Mouse (Mus musculus) layer of hippocampus, adult 18-20 months (tissue): ENCODE data around the gene Foxn3. TPM values are rescaled to one million over a fixed set of nuclear protein-coding genes. Genes with fewer than 3 reads are reported as not detected.
A peak's percentile ranks its signal among the peaks of the same experiment; 100 is the strongest.

Experiments
- DNase-seq, 2 experiments: peaks; one replicate each; pipeline ENCODE4 v3.0.0; 2022; ENCODE audit warnings: low spot score in 2 of 2
- total RNA-seq, 2 experiments: library from RNA; stranded (reverse); gene quantifications; 2 replicates each; pipeline ENCODE4 v1.2.3; 2021

Foxn3 gene
- total RNA-seq, 2 experiments from 2014 or later, result 51.4 to 54.4 TPM

- DNase-seq, result peak in 1 of 2 experiments; percentile 45
Measured at GRCm38 (mm10) chr12:99360958-99361751, 202.2 kb downstream of the Foxn3 start.

GRCm38 (mm10) chr12:99358698-99359097 is 204.7 kb downstream of the Foxn3 start:
- DNase-seq, result no peak

GRCm38 (mm10) chr12:99356660-99357059 is 206.7 kb downstream of the Foxn3 start:
- DNase-seq, result no peak

- DNase-seq, result no peak
Measured at GRCm38 (mm10) chr12:99353692-99354091, 209.7 kb downstream of the Foxn3 start.

- no peak for DNase-seq
Measured at GRCm38 (mm10) chr12:99352583-99352982, 210.8 kb downstream of the Foxn3 start.

- DNase-seq, result no peak
Measured at GRCm38 (mm10) chr12:99352136-99352535, 211.2 kb downstream of the Foxn3 start.

GRCm38 (mm10) chr12:99351731-99352130 is 211.7 kb downstream of the Foxn3 start:
- no peak for DNase-seq

GRCm38 (mm10) chr12:99349650-99349997 is 213.8 kb downstream of the Foxn3 start:
- DNase-seq, result no peak

GRCm38 (mm10) chr12:99348940-99349649 is 214.3 kb downstream of the Foxn3 start:
- DNase-seq, result no peak

GRCm38 (mm10) chr12:99347512-99347911 is 215.9 kb downstream of the Foxn3 start:
- DNase-seq, result no peak

GRCm38 (mm10) chr12:99346982-99347381 is 216.4 kb downstream of the Foxn3 start:
- DNase-seq, result no peak

GRCm38 (mm10) chr12:99345323-99345722 is 218.1 kb downstream of the Foxn3 start:
- no peak for DNase-seq

- no peak for DNase-seq
Measured at GRCm38 (mm10) chr12:99343378-99343777, 220.0 kb downstream of the Foxn3 start.

- DNase-seq, result no peak
Measured at GRCm38 (mm10) chr12:99342160-99342559, 221.2 kb downstream of the Foxn3 start.

GRCm38 (mm10) chr12:99341751-99342150 is 221.6 kb downstream of the Foxn3 start:
- DNase-seq, result no peak

- DNase-seq, result no peak
Measured at GRCm38 (mm10) chr12:99340418-99341182, 222.8 kb downstream of the Foxn3 start.

GRCm38 (mm10) chr12:99339640-99340325 is 223.6 kb downstream of the Foxn3 start:
- DNase-seq, result peak; percentile 82 to 92

- no peak for DNase-seq
Measured at GRCm38 (mm10) chr12:99338754-99339153, 224.6 kb downstream of the Foxn3 start.

- no peak for DNase-seq
Measured at GRCm38 (mm10) chr12:99337171-99337435, 226.3 kb downstream of the Foxn3 start.

GRCm38 (mm10) chr12:99336349-99337170 is 226.8 kb downstream of the Foxn3 start:
- peak in 1 of 2 experiments; percentile 34 for DNase-seq

- no peak for DNase-seq
Measured at GRCm38 (mm10) chr12:99335628-99336027, 227.8 kb downstream of the Foxn3 start.
